Mouse (Mus musculus): Measurements from ENCODE around the gene Sdk1. TPM values are rescaled to one million over a fixed set of nuclear protein-coding genes. Genes with fewer than 3 reads are reported as not detected.

Sdk1 gene
- polyA plus RNA-seq, 1 experiment from 2014 or later = 2.7 TPM

- 50% methylated on average over 4 of the region's 4 CpGs for WGBS
- no peak overlapping the region for H3K9ac ChIP-seq
- H3K27ac ChIP-seq = no peak overlapping the region
- peaks cover 7% of the 10 kb centered on the region; the same call in 1 of the 2 replicates for H3K4me1 ChIP-seq
- no peak for ATAC-seq (ENCODE audit: low FRiP score, low read depth)
- H3K4me2 ChIP-seq (replicated peaks) = no peak overlapping the region
- H3K36me3 ChIP-seq = no peaks in the 10 kb centered on the region
- peaks cover 4% of the 10 kb centered on the region; the same call in 1 of the 2 replicates for H3K27me3 ChIP-seq
- H3K9me3 ChIP-seq = no peaks in the 10 kb centered on the region
- no peak overlapping the region for H3K4me3 ChIP-seq
Measured at GRCm38 (mm10) chr5:141748793-141749192, 507.5 kb downstream of the Sdk1 start.

- ATAC-seq (ENCODE audit: low FRiP score, low read depth) = no peak
- WGBS = 31% methylated on average over 7 of the region's 7 CpGs
Measured at GRCm38 (mm10) chr5:141754278-141754677, 513.0 kb downstream of the Sdk1 start.

GRCm38 (mm10) chr5:141758885-141759284 is 517.6 kb downstream of the Sdk1 start:
- H3K4me2 ChIP-seq (replicated peaks) = no peak overlapping the region
- H3K4me3 ChIP-seq = no peak overlapping the region
- ATAC-seq (ENCODE audit: low FRiP score, low read depth) = peak; percentile 84
- H3K27ac ChIP-seq = 0 out of 2 replicates have a peak overlapping the region, but pooled peaks have one; percentile 15
- H3K27me3 ChIP-seq = peaks cover 18% of the 10 kb centered on the region
- H3K9ac ChIP-seq = no peak overlapping the region
- H3K36me3 ChIP-seq = no peaks in the 10 kb centered on the region
- no peaks in the 10 kb centered on the region for H3K9me3 ChIP-seq
- WGBS = 22% methylated on average over 8 of the region's 8 CpGs
- H3K4me1 ChIP-seq = peaks cover 20% of the 10 kb centered on the region

More at GRCm38 (mm10) chr5:141754278-141754677, 513.0 kb downstream of the Sdk1 start:
- H3K4me2 ChIP-seq (replicated peaks) = no peak overlapping the region
- no peak overlapping the region for H3K27ac ChIP-seq
- H3K4me1 ChIP-seq = peaks cover 25% of the 10 kb centered on the region
- no peaks in the 10 kb centered on the region for H3K9me3 ChIP-seq
- no peak overlapping the region for H3K4me3 ChIP-seq
- H3K9ac ChIP-seq = no peak overlapping the region
- peaks cover 21% of the 10 kb centered on the region for H3K27me3 ChIP-seq
- H3K36me3 ChIP-seq = no peaks in the 10 kb centered on the region

GRCm38 (mm10) chr5:141764111-141764510 is 522.8 kb downstream of the Sdk1 start:
- WGBS = 75% methylated on average over 6 of the region's 6 CpGs
- ATAC-seq (ENCODE audit: low FRiP score, low read depth) = no peak
- Histone ChIP-seq H3K4me3 (no peak overlapping the region), H3K27ac (no peak overlapping the region), H3K4me2 (replicated peaks) (no peak overlapping the region), H3K9ac (no peak overlapping the region), H3K27me3 (no peaks in the 10 kb centered on the region), H3K36me3 (no peaks in the 10 kb centered on the region), H3K9me3 (no peaks in the 10 kb centered on the region), H3K4me1 (peaks cover 11% of the 10 kb centered on the region)

- Histone ChIP-seq H3K9ac (no peak overlapping the region), H3K4me1 (peaks cover 13% of the 10 kb centered on the region), H3K36me3 (no peaks in the 10 kb centered on the region), H3K27ac (no peak overlapping the region), H3K9me3 (peaks cover 11% of the 10 kb centered on the region), H3K27me3 (no peaks in the 10 kb centered on the region), H3K4me2 (replicated peaks) (no peak overlapping the region), H3K4me3 (no peak overlapping the region)
- WGBS = 40% methylated on average over 10 of the region's 10 CpGs
- no peak for ATAC-seq (ENCODE audit: low FRiP score, low read depth)
Measured at GRCm38 (mm10) chr5:141768761-141769515, 527.6 kb downstream of the Sdk1 start.

- WGBS = 85% methylated on average over 3 of the region's 3 CpGs
Measured at GRCm38 (mm10) chr5:141771516-141771915, 530.2 kb downstream of the Sdk1 start.

GRCm38 (mm10) chr5:141778231-141778630 is 536.9 kb downstream of the Sdk1 start:
- no peaks in the 10 kb centered on the region for H3K36me3 ChIP-seq
- H3K9ac ChIP-seq = no peak overlapping the region
- no peak overlapping the region for H3K4me2 ChIP-seq (replicated peaks)
- no peaks in the 10 kb centered on the region for H3K4me1 ChIP-seq
- no peak overlapping the region for H3K4me3 ChIP-seq
- 81% methylated on average over 4 of the region's 4 CpGs for WGBS
- no peaks in the 10 kb centered on the region for H3K27me3 ChIP-seq
- ATAC-seq (ENCODE audit: low FRiP score, low read depth) = no peak
- H3K9me3 ChIP-seq = peaks cover 11% of the 10 kb centered on the region
- H3K27ac ChIP-seq = no peak overlapping the region

More at GRCm38 (mm10) chr5:141771516-141771915, 530.2 kb downstream of the Sdk1 start:
- ATAC-seq (ENCODE audit: low FRiP score, low read depth) = no peak
- no peak overlapping the region for H3K4me2 ChIP-seq (replicated peaks)
- H3K9ac ChIP-seq = no peak overlapping the region
- no peaks in the 10 kb centered on the region for H3K27me3 ChIP-seq
- peaks cover 13% of the 10 kb centered on the region for H3K4me1 ChIP-seq
- H3K36me3 ChIP-seq = no peaks in the 10 kb centered on the region
- H3K27ac ChIP-seq = no peak overlapping the region
- H3K9me3 ChIP-seq = peaks cover 16% of the 10 kb centered on the region
- no peak overlapping the region for H3K4me3 ChIP-seq

GRCm38 (mm10) chr5:141781142-141781541 is 539.9 kb downstream of the Sdk1 start:
- 79% methylated on average over 2 of the region's 2 CpGs for WGBS
- Histone ChIP-seq H3K9me3 (no peaks in the 10 kb centered on the region; the same call in 1 of the 2 replicates), H3K4me1 (no peaks in the 10 kb centered on the region), H3K4me3 (no peak overlapping the region), H3K36me3 (no peaks in the 10 kb centered on the region), H3K27me3 (no peaks in the 10 kb centered on the region), H3K27ac (no peak overlapping the region), H3K9ac (no peak overlapping the region), H3K4me2 (replicated peaks) (no peak overlapping the region)
- ATAC-seq (ENCODE audit: low FRiP score, low read depth) = no peak

- 89% methylated on average over 5 of the region's 5 CpGs for WGBS
- Histone ChIP-seq H3K27me3 (no peaks in the 10 kb centered on the region), H3K36me3 (no peaks in the 10 kb centered on the region), H3K27ac (no peak overlapping the region), H3K4me3 (no peak overlapping the region), H3K9ac (no peak overlapping the region), H3K9me3 (no peaks in the 10 kb centered on the region; the same call in 1 of the 2 replicates), H3K4me1 (no peaks in the 10 kb centered on the region), H3K4me2 (replicated peaks) (no peak overlapping the region)
- no peak for ATAC-seq (ENCODE audit: low FRiP score, low read depth)
Measured at GRCm38 (mm10) chr5:141782330-141782729, 541.0 kb downstream of the Sdk1 start.

- ATAC-seq (ENCODE audit: low FRiP score, low read depth) = no peak
- 90% methylated on average over 7 of the region's 7 CpGs for WGBS
- Histone ChIP-seq H3K4me1 (no peaks in the 10 kb centered on the region), H3K4me3 (no peak overlapping the region), H3K27ac (no peak overlapping the region), H3K9me3 (no peaks in the 10 kb centered on the region; the same call in 1 of the 2 replicates), H3K9ac (no peak overlapping the region), H3K36me3 (no peaks in the 10 kb centered on the region), H3K27me3 (no peaks in the 10 kb centered on the region), H3K4me2 (replicated peaks) (no peak overlapping the region)
Measured at GRCm38 (mm10) chr5:141783516-141783915, 542.2 kb downstream of the Sdk1 start.

GRCm38 (mm10) chr5:141793926-141794325 is 552.6 kb downstream of the Sdk1 start:
- no peaks in the 10 kb centered on the region for H3K9me3 ChIP-seq
- no peaks in the 10 kb centered on the region for H3K27me3 ChIP-seq
- WGBS = 89% methylated on average over 4 of the region's 4 CpGs
- H3K36me3 ChIP-seq = no peaks in the 10 kb centered on the region
- no peaks in the 10 kb centered on the region for H3K4me1 ChIP-seq
- H3K9ac ChIP-seq = no peak overlapping the region
- no peak for ATAC-seq (ENCODE audit: low FRiP score, low read depth)
- H3K4me3 ChIP-seq = no peak overlapping the region
- H3K27ac ChIP-seq = no peak overlapping the region
- H3K4me2 ChIP-seq (replicated peaks) = no peak overlapping the region

- Histone ChIP-seq H3K4me1 (0 out of 2 replicates have a peak, but pooled peaks cover 10% of the 10 kb centered on the region), H3K9me3 (no peaks in the 10 kb centered on the region), H3K4me3 (no peak overlapping the region), H3K27me3 (no peaks in the 10 kb centered on the region), H3K27ac (no peak overlapping the region), H3K36me3 (no peaks in the 10 kb centered on the region), H3K4me2 (replicated peaks) (no peak overlapping the region), H3K9ac (no peak overlapping the region)
- 61% methylated on average over 10 of the region's 10 CpGs for WGBS
- ATAC-seq (ENCODE audit: low FRiP score, low read depth) = no peak
Measured at GRCm38 (mm10) chr5:141823823-141824330, 582.6 kb downstream of the Sdk1 start.
